In the genomic region with DNA sequence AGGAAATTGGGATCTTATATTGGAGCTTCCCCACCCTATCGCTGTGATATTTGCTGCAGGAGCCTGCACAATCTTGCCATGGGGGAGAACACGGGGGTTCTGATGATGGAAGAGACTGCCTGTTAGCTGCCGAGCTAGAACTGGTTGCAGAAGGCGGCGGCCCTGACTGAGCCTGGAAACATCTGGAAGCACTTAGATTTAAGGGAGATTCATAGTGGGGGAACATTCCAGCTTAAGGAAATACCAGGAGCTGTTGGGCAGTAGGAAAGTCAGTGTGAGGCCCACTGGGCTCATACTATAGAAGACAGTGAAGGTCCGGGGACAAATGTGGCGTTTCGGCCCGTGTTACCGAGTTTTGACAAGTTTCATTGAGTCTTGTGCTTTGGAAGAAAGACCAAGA, we compare ENCODE assay signal across 15 mouse cellular contexts.
A peak's percentile ranks its signal among the peaks of the same experiment; 100 is the strongest.
DNase-seq lines count a peak whose midpoint lies in the region; ATAC-seq lines count a peak whose summit lies in the region.
"Had no signal": no experiment of that assay in that cellular context is flagged by ENCODE, and none has a peak within 500 bp of the region (broad histone marks: within the 10 kb centered on the region; RNA-seq: fewer than 3 reads in every experiment).

No protein-coding gene starts in this region.

- 85% methylated on average over 10 of the region's 10 CpGs for WGBS in forebrain, embryonic 10.5 days
- 94% methylated on average over 10 of the region's 10 CpGs for WGBS in forebrain, embryonic 14.5 days
- WGBS in midbrain, embryonic 11.5 days, result 91% methylated on average over 10 of the region's 10 CpGs
- 93% methylated on average over 10 of the region's 10 CpGs for WGBS in midbrain, embryonic 16.5 days

- H3K9me3 ChIP-seq in forebrain, embryonic 10.5 days, result no peaks in the 10 kb centered on the region
- no peaks in the 10 kb centered on the region for H3K9me3 ChIP-seq in forebrain, embryonic 14.5 days (replicated peaks; ENCODE audit: control insufficient read depth, low read length)
- no peaks in the 10 kb centered on the region for H3K9me3 ChIP-seq in midbrain, embryonic 11.5 days (ENCODE audit: control insufficient read depth, low read length)
- H3K9me3 ChIP-seq in midbrain, embryonic 16.5 days (replicated peaks; ENCODE audit: control insufficient read depth, low read length, poor library complexity, severe bottlenecking), result no peaks in the 10 kb centered on the region
- H3K9me3 ChIP-seq: hindbrain, embryonic 12.5 days; stomach, embryonic 15.5 days had no signal

- H3K36me3 ChIP-seq in forebrain, embryonic 10.5 days (replicated peaks), result no peaks in the 10 kb centered on the region
- no peaks in the 10 kb centered on the region for H3K36me3 ChIP-seq in forebrain, embryonic 14.5 days (ENCODE audit: control insufficient read depth, insufficient read depth, low read length)
- no peaks in the 10 kb centered on the region for H3K36me3 ChIP-seq in midbrain, embryonic 11.5 days (ENCODE audit: control insufficient read depth, insufficient read depth, low read length)
- H3K36me3 ChIP-seq in midbrain, embryonic 16.5 days (ENCODE audit: control insufficient read depth, insufficient read depth, low read length), result no peaks in the 10 kb centered on the region
- H3K36me3 ChIP-seq: hindbrain, embryonic 12.5 days; stomach, embryonic 15.5 days had no signal

- intact Hi-C loops in gastrocnemius, postnatal 14 days (cut with DNase I; ENCODE audit: low total_unique reads), result no loop called here

- H3K27me3 ChIP-seq in forebrain, embryonic 10.5 days (ENCODE audit: poor library complexity, severe bottlenecking), result no peaks in the 10 kb centered on the region
- no peaks in the 10 kb centered on the region for H3K27me3 ChIP-seq in forebrain, embryonic 14.5 days (replicated peaks; ENCODE audit: control insufficient read depth, insufficient read depth, low read length)
- no peaks in the 10 kb centered on the region for H3K27me3 ChIP-seq in midbrain, embryonic 11.5 days (ENCODE audit: control insufficient read depth, insufficient read depth, low read length)
- no peaks in the 10 kb centered on the region for H3K27me3 ChIP-seq in midbrain, embryonic 16.5 days (ENCODE audit: control insufficient read depth, insufficient read depth, low read depth, low read length)
- H3K27me3 ChIP-seq: hindbrain, embryonic 12.5 days; stomach, embryonic 15.5 days had no signal

- no peak overlapping the region for H3K9ac ChIP-seq in forebrain, embryonic 14.5 days (ENCODE audit: low read length)
- H3K9ac ChIP-seq in midbrain, embryonic 11.5 days (ENCODE audit: low read length), result no peak overlapping the region
- no peak overlapping the region for H3K9ac ChIP-seq in midbrain, embryonic 16.5 days (ENCODE audit: low read depth, low read length)
- H3K9ac ChIP-seq: hindbrain, embryonic 12.5 days; stomach, embryonic 15.5 days had no signal

- no peak for ATAC-seq in forebrain, embryonic 14.5 days
- no peak for ATAC-seq in midbrain, embryonic 11.5 days (ENCODE audit: low FRiP score)
- no peak for ATAC-seq in midbrain, embryonic 16.5 days
- no peak for ATAC-seq in monocyte, adult 5-6 weeks (replicated peaks; ENCODE audit: insufficient number of reproducible peaks, low FRiP score, low TSS enrichment, poor library complexity, severe bottlenecking)

- H3K4me1 ChIP-seq in forebrain, embryonic 10.5 days, result peaks cover 40% of the 10 kb centered on the region
- H3K4me1 ChIP-seq in forebrain, embryonic 14.5 days (ENCODE audit: control insufficient read depth, insufficient read depth, low read length), result peaks cover 24% of the 10 kb centered on the region
- H3K4me1 ChIP-seq in midbrain, embryonic 11.5 days (ENCODE audit: control insufficient read depth, insufficient read depth, low read length), result peaks cover 24% of the 10 kb centered on the region
- H3K4me1 ChIP-seq in midbrain, embryonic 16.5 days (ENCODE audit: control insufficient read depth, insufficient read depth, low read length), result peaks cover 23% of the 10 kb centered on the region

- H3K4me3 ChIP-seq in forebrain, embryonic 10.5 days, result no peak overlapping the region
- no peak overlapping the region for H3K4me3 ChIP-seq in forebrain, embryonic 14.5 days (ENCODE audit: low read depth, low read length)
- H3K4me3 ChIP-seq in midbrain, embryonic 11.5 days (ENCODE audit: low read depth, low read length), result no peak overlapping the region
- H3K4me3 ChIP-seq in midbrain, embryonic 16.5 days (ENCODE audit: low read depth, low read length), result no peak overlapping the region
- H3K4me3 ChIP-seq: hindbrain, embryonic 12.5 days; megakaryocyte, embryonic 14.5 days; stomach, embryonic 15.5 days had no signal

- no peak for DNase-seq in forebrain, embryonic 10.5 days (ENCODE audit: extremely low spot score, low spot score)
- no peak for DNase-seq in forebrain, embryonic 14.5 days (ENCODE audit: low spot score)
- peak; percentile 39 for DNase-seq in midbrain, embryonic 11.5 days (ENCODE audit: low spot score, missing footprints)
- peak; percentile 33 for DNase-seq in gastrocnemius, postnatal 14 days
- no peak for DNase-seq in urinary bladder, postnatal 25 days (ENCODE audit: low spot score)
- DNase-seq in kidney, adult 11 months, result no peak
- DNase-seq: adrenal gland, postnatal 36 days; kidney, adult 18-20 months; liver; right cerebral cortex, postnatal 4 days had no signal

- H3K27ac ChIP-seq in forebrain, embryonic 10.5 days, result peak overlapping the region; percentile 54
- no peak overlapping the region for H3K27ac ChIP-seq in forebrain, embryonic 14.5 days (ENCODE audit: low read depth, low read length)
- no peak overlapping the region for H3K27ac ChIP-seq in midbrain, embryonic 11.5 days (ENCODE audit: low read depth, low read length)
- H3K27ac ChIP-seq in midbrain, embryonic 16.5 days (ENCODE audit: low read length), result no peak overlapping the region
- H3K27ac ChIP-seq: hindbrain, embryonic 12.5 days; stomach, embryonic 15.5 days had no signal

- H3K4me2 ChIP-seq in forebrain, embryonic 14.5 days (ENCODE audit: low read length), result no peak overlapping the region
- no peak overlapping the region for H3K4me2 ChIP-seq in midbrain, embryonic 11.5 days
- H3K4me2 ChIP-seq in midbrain, embryonic 16.5 days (ENCODE audit: low read length), result no peak overlapping the region
- H3K4me2 ChIP-seq: hindbrain, embryonic 12.5 days; stomach, embryonic 15.5 days had no signal

Comparison
In these comparisons a context has a peak if more than half of its experiments do, and no peak if none do; other contexts are left out.
1. DNase-seq: peak in midbrain, embryonic 11.5 days (single experiment) and gastrocnemius, postnatal 14 days (single experiment); none in forebrain, embryonic 10.5 days (single experiment), forebrain, embryonic 14.5 days (single experiment), urinary bladder, postnatal 25 days (single experiment) and kidney, adult 11 months (single experiment).